Comparison of ENCODE assay signal across 18 mouse cellular contexts in genomic region chr1:107978411-107978810, GRCm38 (mm10).
DNase-seq lines count a peak whose midpoint lies in the region; ATAC-seq and TF ChIP-seq lines count a peak whose summit lies in the region.
"Had no signal": no experiment of that assay in that cellular context is flagged by ENCODE, and none has a peak within 500 bp of the region (broad histone marks: within the 10 kb centered on the region; RNA-seq: fewer than 3 reads in every experiment).

No protein-coding gene starts in this region.

- H3K4me1 ChIP-seq in hindbrain, embryonic 13.5 days (replicated peaks), result peaks cover 9% of the 10 kb centered on the region
- H3K4me1 ChIP-seq in hindbrain, postnatal 0 days (ENCODE audit: insufficient read depth, low read length), result no peaks in the 10 kb centered on the region
- peaks cover 30% of the 10 kb centered on the region for H3K4me1 ChIP-seq in forebrain, embryonic 12.5 days
- H3K4me1 ChIP-seq in midbrain, embryonic 13.5 days (replicated peaks), result peaks cover 34% of the 10 kb centered on the region
- H3K4me1 ChIP-seq: limb, embryonic 15.5 days; liver, embryonic 15.5 days; neural tube, embryonic 15.5 days had no signal

- no peak overlapping the region for H3K9ac ChIP-seq in hindbrain, embryonic 13.5 days
- no peak overlapping the region for H3K9ac ChIP-seq in hindbrain, postnatal 0 days (replicated peaks; ENCODE audit: low read length)
- no peak overlapping the region for H3K9ac ChIP-seq in forebrain, embryonic 12.5 days
- no peak overlapping the region for H3K9ac ChIP-seq in midbrain, embryonic 13.5 days (replicated peaks)
- H3K9ac ChIP-seq: limb, embryonic 15.5 days; liver, embryonic 15.5 days; neural tube, embryonic 15.5 days had no signal

- 0 out of 2 replicates have a peak, but pooled peaks have one; percentile 22 for ATAC-seq in hindbrain, embryonic 13.5 days (ENCODE audit: low FRiP score)
- ATAC-seq in hindbrain, postnatal 0 days, result no peak
- peak; percentile 75 for ATAC-seq in forebrain, embryonic 12.5 days (ENCODE audit: low FRiP score)
- peak; percentile 84 for ATAC-seq in midbrain, embryonic 13.5 days
- no peak for ATAC-seq in cerebellum, adult (ENCODE audit: insufficient number of reproducible peaks, low FRiP score, low TSS enrichment)

- no peak overlapping the region for H3K4me3 ChIP-seq in hindbrain, embryonic 13.5 days
- no peak overlapping the region for H3K4me3 ChIP-seq in hindbrain, postnatal 0 days (ENCODE audit: low read length)
- no peak overlapping the region for H3K4me3 ChIP-seq in forebrain, embryonic 12.5 days (replicated peaks)
- no peak overlapping the region for H3K4me3 ChIP-seq in midbrain, embryonic 13.5 days (replicated peaks)
- H3K4me3 ChIP-seq: gastrocnemius, adult 2 months; limb, embryonic 15.5 days; liver, embryonic 15.5 days; neural tube, embryonic 15.5 days had no signal

- TF ChIP-seq CTCF in hindbrain, postnatal 0 days (IDR thresholded peaks at IDR 0.05; ENCODE audit: low read depth), result no peak

- no peak overlapping the region for H3K27ac ChIP-seq in hindbrain, embryonic 13.5 days
- H3K27ac ChIP-seq in hindbrain, postnatal 0 days, result no peak overlapping the region
- no peak overlapping the region for H3K27ac ChIP-seq in forebrain, embryonic 12.5 days
- no peak overlapping the region for H3K27ac ChIP-seq in midbrain, embryonic 13.5 days
- H3K27ac ChIP-seq: gastrocnemius, adult 2 months; limb, embryonic 15.5 days; liver, embryonic 15.5 days; neural tube, embryonic 15.5 days had no signal

- H3K27me3 ChIP-seq in hindbrain, embryonic 13.5 days, result no peaks in the 10 kb centered on the region; the same call in 1 of the 2 replicates
- H3K27me3 ChIP-seq in hindbrain, postnatal 0 days (ENCODE audit: insufficient read depth, low read length), result no peaks in the 10 kb centered on the region
- peaks cover 16% of the 10 kb centered on the region; the same call in 1 of the 2 replicates for H3K27me3 ChIP-seq in forebrain, embryonic 12.5 days
- 0 out of 2 replicates have a peak, but pooled peaks cover 3% of the 10 kb centered on the region for H3K27me3 ChIP-seq in midbrain, embryonic 13.5 days
- H3K27me3 ChIP-seq: limb, embryonic 15.5 days; liver, embryonic 15.5 days; neural tube, embryonic 15.5 days had no signal

- H3K9me3 ChIP-seq in hindbrain, embryonic 13.5 days, result no peaks in the 10 kb centered on the region
- no peaks in the 10 kb centered on the region for H3K9me3 ChIP-seq in hindbrain, postnatal 0 days (ENCODE audit: low read length)
- H3K9me3 ChIP-seq in forebrain, embryonic 12.5 days, result no peaks in the 10 kb centered on the region
- H3K9me3 ChIP-seq in midbrain, embryonic 13.5 days, result no peaks in the 10 kb centered on the region
- H3K9me3 ChIP-seq: limb, embryonic 15.5 days; liver, embryonic 15.5 days; neural tube, embryonic 15.5 days had no signal

- WGBS in hindbrain, embryonic 13.5 days, result 16% methylated on average over 5 of the region's 5 CpGs
- 18% methylated on average over 5 of the region's 5 CpGs for whole genome bisulfite sequencing in hindbrain, postnatal 0 days
- 3% methylated on average over 5 of the region's 5 CpGs for WGBS in forebrain, embryonic 12.5 days
- 2% methylated on average over 5 of the region's 5 CpGs for WGBS in midbrain, embryonic 13.5 days

- DNase-seq in adrenal gland, adult 2 months, result peak; percentile 2
- no peak for DNase-seq in adrenal gland, postnatal 10 days
- DNase-seq in hindbrain, postnatal 0 days (ENCODE audit: low spot score), result no peak
- no peak for DNase-seq in gastrocnemius, adult 8-10 months (ENCODE audit: low spot score in 2 of 2)
- DNase-seq: cerebellum, adult 9-10 months; gastrocnemius, adult 2 months; heart, postnatal 10 days; kidney, adult 11 months; kidney, postnatal 10 days had no signal

- no peaks in the 10 kb centered on the region for H3K36me3 ChIP-seq in hindbrain, embryonic 13.5 days
- H3K36me3 ChIP-seq in hindbrain, postnatal 0 days (ENCODE audit: insufficient read depth, low read length), result no peaks in the 10 kb centered on the region
- no peaks in the 10 kb centered on the region for H3K36me3 ChIP-seq in forebrain, embryonic 12.5 days (replicated peaks)
- H3K36me3 ChIP-seq in midbrain, embryonic 13.5 days, result no peaks in the 10 kb centered on the region
- H3K36me3 ChIP-seq: G1E; limb, embryonic 15.5 days; liver, embryonic 15.5 days; neural tube, embryonic 15.5 days had no signal

- no peak overlapping the region for H3K4me2 ChIP-seq in hindbrain, embryonic 13.5 days
- no peak overlapping the region for H3K4me2 ChIP-seq in hindbrain, postnatal 0 days (ENCODE audit: low read depth, low read length)
- H3K4me2 ChIP-seq in forebrain, embryonic 12.5 days, result no peak overlapping the region
- H3K4me2 ChIP-seq in midbrain, embryonic 13.5 days (replicated peaks), result no peak overlapping the region
- H3K4me2 ChIP-seq: heart, embryonic 11.5 days; limb, embryonic 15.5 days; liver, embryonic 15.5 days; neural tube, embryonic 15.5 days had no signal

Comparison
In these comparisons a context has a peak if more than half of its experiments do, and no peak if none do; other contexts are left out.
1. ATAC-seq: peak in hindbrain, embryonic 13.5 days (single experiment), forebrain, embryonic 12.5 days (single experiment) and midbrain, embryonic 13.5 days (single experiment); none in hindbrain, postnatal 0 days (single experiment) and cerebellum, adult (single experiment).